Mouse (Mus musculus): Measurements from ENCODE around the gene Itpr2.

Gene Itpr2

GRCm38 (mm10) chr6:146112211-146112610 lies 389.8 kb downstream of the Itpr2 start:
- DNase-seq (ENCODE audit: low read depth, low spot score), result no peak

- DNase-seq (ENCODE audit: low read depth, low spot score), result no peak
Observed at GRCm38 (mm10) chr6:146111781-146112180, 390.2 kb downstream of the Itpr2 start.

- no peak for DNase-seq (ENCODE audit: low read depth, low spot score)
Observed at GRCm38 (mm10) chr6:146110832-146111741, 390.9 kb downstream of the Itpr2 start.

- no peak for DNase-seq (ENCODE audit: low read depth, low spot score)
Observed at GRCm38 (mm10) chr6:146110425-146110824, 391.6 kb downstream of the Itpr2 start.

- no peak for DNase-seq (ENCODE audit: low read depth, low spot score)
Observed at GRCm38 (mm10) chr6:146108695-146109094, 393.3 kb downstream of the Itpr2 start.

GRCm38 (mm10) chr6:146107117-146107832 lies 394.7 kb downstream of the Itpr2 start:
- DNase-seq (ENCODE audit: low read depth, low spot score), result no peak

GRCm38 (mm10) chr6:146083056-146083961 lies 418.7 kb downstream of the Itpr2 start:
- DNase-seq (ENCODE audit: low read depth, low spot score), result no peak

GRCm38 (mm10) chr6:146082476-146082875 lies 419.5 kb downstream of the Itpr2 start:
- DNase-seq (ENCODE audit: low read depth, low spot score), result no peak

GRCm38 (mm10) chr6:146081578-146081977 lies 420.4 kb downstream of the Itpr2 start:
- no peak for DNase-seq (ENCODE audit: low read depth, low spot score)

GRCm38 (mm10) chr6:146080546-146081512 lies 421.2 kb downstream of the Itpr2 start:
- no peak for DNase-seq (ENCODE audit: low read depth, low spot score)

- DNase-seq (ENCODE audit: low read depth, low spot score), result no peak
Observed at GRCm38 (mm10) chr6:146079734-146080443, 422.1 kb downstream of the Itpr2 start.

GRCm38 (mm10) chr6:146079261-146079660 lies 422.8 kb downstream of the Itpr2 start:
- DNase-seq (ENCODE audit: low read depth, low spot score), result no peak

GRCm38 (mm10) chr6:146078136-146078535 lies 423.9 kb downstream of the Itpr2 start:
- no peak for DNase-seq (ENCODE audit: low read depth, low spot score)

GRCm38 (mm10) chr6:146077124-146077889 lies 424.7 kb downstream of the Itpr2 start:
- DNase-seq (ENCODE audit: low read depth, low spot score), result no peak

GRCm38 (mm10) chr6:146072842-146073241 lies 429.2 kb downstream of the Itpr2 start:
- DNase-seq (ENCODE audit: low read depth, low spot score), result no peak

GRCm38 (mm10) chr6:146071883-146072282 lies 430.1 kb downstream of the Itpr2 start:
- DNase-seq (ENCODE audit: low read depth, low spot score), result no peak
